Mouse (Mus musculus): ENCODE data around the gene Ppp1r3e. TPM values are rescaled to one million over a fixed set of nuclear protein-coding genes. Genes with fewer than 3 reads are reported as not detected.

The Ppp1r3e gene
- 10 to 100 TPM; 19.4 to 22.6 TPM for total RNA-seq (2021)

- DNase-seq (ENCODE audit: extremely low spot score in 1 of 2, low spot score in 1 of 2): peak; percentile 40 to 57
These were observed at the start of gene Ppp1r3e for GRCm38 (mm10) chr14:54877048-54877715. Gene Ppp1r3e, minus strand, starts transcription at chr14:54877550.

DNA sequence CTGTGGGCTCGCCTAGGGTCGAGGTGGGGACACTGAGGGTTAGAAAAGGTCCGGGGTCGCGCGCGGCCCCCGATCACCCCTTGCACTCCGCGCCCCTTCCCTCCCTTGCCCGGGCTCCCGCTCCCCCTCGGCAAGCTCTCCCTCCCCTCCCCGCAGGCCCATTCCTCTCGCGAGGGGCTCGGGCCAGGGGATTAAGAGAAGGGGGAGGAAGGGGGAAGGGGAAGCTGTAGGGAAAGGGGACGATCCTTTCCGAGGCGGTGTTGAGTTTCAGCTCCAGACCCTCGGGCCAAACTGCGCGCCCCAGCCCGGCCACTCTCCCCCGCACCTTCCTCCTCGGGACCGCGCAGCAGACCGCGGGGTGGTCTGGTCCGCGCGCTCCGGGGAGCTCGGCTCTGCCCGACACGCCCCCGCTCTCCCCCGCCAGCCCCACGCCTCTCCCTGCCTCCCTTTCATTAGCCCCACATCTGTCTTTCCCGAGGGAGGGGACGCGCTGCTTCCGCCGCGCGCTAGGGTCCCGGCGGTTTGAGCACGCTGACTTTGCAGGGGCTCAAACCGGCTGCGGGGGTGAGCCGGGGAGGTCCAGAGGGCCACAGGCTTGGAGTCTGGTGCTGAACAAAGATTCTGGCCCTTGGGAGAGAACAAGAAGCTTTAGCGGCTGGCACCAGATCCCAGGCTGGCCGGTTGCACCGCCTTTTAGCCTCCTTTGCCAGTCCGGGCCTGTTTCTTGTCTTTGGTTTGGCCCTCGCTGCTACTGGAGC is 49.2 kb upstream of the Ppp1r3e start:
- peak; percentile 33 to 37 for DNase-seq (ENCODE audit: extremely low spot score in 1 of 2, low spot score in 1 of 2)

- DNase-seq (ENCODE audit: extremely low spot score in 1 of 2, low spot score in 1 of 2): peak in 1 of 2 experiments; percentile 35
These were observed 48.3 kb upstream of the Ppp1r3e start, which contains the start of gene Efs for GRCm38 (mm10) chr14:54925349-54926342. Gene Efs, minus strand, starts transcription at chr14:54926126.

- DNase-seq (ENCODE audit: extremely low spot score in 1 of 2, low spot score in 1 of 2): no peak
These were observed 47.4 kb upstream of the Ppp1r3e start for GRCm38 (mm10) chr14:54924641-54925348.

- DNase-seq (ENCODE audit: extremely low spot score in 1 of 2, low spot score in 1 of 2): no peak
These were observed 42.8 kb upstream of the Ppp1r3e start for GRCm38 (mm10) chr14:54920076-54920685.

- DNase-seq (ENCODE audit: extremely low spot score in 1 of 2, low spot score in 1 of 2): no peak
These were observed 36.0 kb upstream of the Ppp1r3e start for GRCm38 (mm10) chr14:54913343-54913742.

GRCm38 (mm10) chr14:54912886-54913285 is 35.5 kb upstream of the Ppp1r3e start, which contains the start of gene Slc22a17:
Gene Slc22a17, minus strand, starts transcription at chr14:54913132.
- peak; percentile 76 to 83 for DNase-seq (ENCODE audit: extremely low spot score in 1 of 2, low spot score in 1 of 2)

DNA sequence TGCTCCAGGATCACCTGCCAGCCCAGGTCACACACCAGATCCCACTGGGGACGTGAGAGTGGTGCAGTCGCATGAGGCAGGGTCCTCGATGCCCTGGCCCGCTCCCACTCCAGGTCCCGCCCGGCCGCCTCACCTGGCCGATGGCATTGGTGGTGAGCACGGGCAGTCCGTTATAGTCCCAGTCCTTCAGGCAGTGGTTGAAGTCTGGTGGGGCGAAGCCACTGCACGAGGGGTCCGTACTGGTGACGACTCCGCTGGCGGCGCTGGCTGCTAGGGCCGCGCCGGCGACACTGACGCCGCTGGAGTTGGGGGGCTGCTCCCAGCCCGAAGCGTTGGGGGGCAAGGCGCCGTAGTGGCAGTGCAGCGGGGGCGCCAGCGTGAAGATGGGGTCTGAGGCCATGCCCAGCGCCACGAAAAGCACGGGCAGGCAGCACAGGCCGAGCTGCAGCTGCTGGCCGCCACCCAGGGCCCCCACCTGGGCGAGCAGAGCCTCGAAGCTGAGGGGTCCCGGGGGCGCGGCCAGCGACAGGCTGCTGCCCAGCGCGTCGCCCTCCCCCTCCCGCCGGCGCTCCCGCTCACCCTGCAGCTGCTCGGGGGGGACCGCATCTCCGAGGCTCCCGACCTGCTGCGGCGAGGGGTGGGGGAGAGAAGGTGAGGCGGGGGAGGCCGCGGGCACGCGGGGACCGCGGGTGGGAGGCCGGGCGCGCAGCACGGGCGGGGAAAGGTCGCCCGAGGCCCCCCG is 34.9 kb upstream of the Ppp1r3e start:
- DNase-seq (ENCODE audit: extremely low spot score in 1 of 2, low spot score in 1 of 2): no peak

GRCm38 (mm10) chr14:54908682-54909081 is 31.3 kb upstream of the Ppp1r3e start:
- no peak for DNase-seq (ENCODE audit: extremely low spot score in 1 of 2, low spot score in 1 of 2)

DNA sequence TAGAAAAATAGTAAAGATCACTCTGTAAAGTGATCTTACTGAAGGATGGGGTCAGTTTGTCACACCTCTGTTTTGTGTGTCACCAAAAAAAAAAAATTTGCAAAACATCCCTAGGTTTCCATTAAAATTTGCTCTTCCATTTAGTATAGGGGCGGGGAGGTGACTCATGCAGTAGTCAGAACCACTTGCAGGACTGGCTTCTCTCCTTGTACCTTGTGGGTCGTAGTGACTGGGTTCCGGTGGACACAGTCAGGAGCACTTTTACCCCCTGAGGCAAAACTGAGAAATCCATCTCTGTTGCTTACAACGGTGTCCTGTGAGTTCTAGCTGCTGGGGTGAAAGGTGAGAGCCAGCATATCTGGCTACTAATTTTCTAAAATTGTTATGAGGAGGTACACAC is 26.3 kb upstream of the Ppp1r3e start:
- no peak for DNase-seq (ENCODE audit: extremely low spot score in 1 of 2, low spot score in 1 of 2)

GRCm38 (mm10) chr14:54900383-54900782 is 23.0 kb upstream of the Ppp1r3e start:
- DNase-seq (ENCODE audit: extremely low spot score in 1 of 2, low spot score in 1 of 2): peak in 1 of 2 experiments; percentile 66

DNA sequence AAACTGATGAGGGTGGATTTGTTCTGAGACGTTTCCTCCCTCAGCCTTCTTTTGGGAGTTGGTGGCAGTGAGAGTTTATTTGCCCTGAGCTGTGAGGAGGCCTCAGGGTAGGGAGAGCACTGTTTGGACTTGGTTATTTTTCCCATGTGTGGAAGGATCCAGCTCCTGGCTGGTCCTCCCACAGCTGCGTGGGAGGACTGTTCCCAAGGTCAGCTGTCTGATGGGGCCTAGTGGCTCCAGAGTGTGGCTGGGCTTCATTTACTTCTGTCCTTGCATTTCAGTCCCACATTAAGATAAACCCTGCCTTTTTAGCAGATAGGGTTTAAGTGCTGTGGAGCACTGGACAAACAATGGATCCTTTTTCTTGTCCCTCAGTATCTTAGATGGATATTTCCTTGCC is 20.1 kb upstream of the Ppp1r3e start:
- no peak for DNase-seq (ENCODE audit: extremely low spot score in 1 of 2, low spot score in 1 of 2)

DNA sequence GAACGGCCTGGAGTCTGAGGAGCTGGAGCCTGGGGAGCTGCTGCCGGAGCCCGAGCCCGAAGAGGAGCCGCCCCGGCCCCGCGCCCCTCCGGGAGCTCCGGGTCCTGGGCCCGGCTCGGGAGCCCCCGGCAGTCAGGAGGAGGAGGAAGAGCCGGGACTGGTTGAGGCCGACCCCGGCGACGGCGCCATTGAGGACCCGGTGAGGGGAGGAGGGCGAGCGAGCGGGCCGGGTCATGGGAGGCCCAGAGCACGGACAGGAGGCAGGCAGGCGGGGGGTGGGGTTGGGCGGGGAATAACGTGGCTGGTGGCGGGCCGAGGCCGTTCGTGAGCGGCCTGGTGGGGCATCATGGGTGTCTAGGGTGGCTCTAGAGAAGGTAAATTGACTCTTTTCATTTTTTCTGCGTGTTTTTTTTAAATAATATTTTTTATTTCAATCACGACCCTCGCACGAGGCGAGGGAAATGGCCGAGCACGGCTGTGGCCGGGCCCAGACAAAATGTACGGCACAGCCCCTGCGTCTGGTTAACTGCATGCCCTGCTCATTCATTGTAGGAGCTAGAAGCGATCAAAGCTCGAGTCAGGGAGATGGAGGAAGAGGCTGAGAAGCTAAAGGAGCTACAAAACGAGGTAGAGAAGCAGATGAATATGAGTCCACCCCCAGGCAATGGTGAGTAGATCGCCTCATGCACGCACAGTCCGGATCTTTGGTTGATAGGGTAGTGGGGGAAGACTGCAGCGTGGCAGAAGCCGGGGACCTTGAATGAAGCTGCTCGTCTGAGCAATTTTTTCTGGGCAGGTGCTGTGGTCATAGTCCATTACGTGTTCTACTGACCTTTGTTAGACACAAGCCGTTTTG is 17.2 kb upstream of the Ppp1r3e start:
- peak in 1 of 2 experiments; percentile 47 for DNase-seq (ENCODE audit: extremely low spot score in 1 of 2, low spot score in 1 of 2)

DNA sequence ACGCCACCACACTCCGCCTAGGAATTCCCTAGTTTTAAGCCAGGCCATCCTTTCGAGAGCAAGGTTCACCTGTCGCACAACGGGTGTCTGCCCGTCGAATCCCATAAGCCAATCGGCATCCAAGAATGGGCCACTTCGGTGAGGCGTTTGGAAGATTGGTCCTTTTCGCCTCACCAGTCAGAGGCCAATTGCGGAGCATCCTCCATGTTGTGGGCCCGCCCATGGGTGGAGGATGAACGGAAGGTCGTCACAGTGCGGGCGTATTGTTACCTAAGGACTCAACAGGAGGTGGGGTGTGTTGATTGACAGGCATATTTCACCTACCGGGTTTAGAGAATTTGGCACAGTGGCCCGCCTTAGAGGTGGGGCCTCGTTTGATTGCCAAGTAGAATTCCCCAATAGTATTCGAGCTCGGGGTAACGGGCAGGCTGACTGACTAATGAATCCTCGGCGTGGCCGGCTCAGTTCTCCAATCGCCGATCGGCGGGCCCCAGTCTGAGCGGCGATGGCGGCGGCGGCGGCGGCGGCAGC is 16.4 kb upstream of the Ppp1r3e start:
- peak; percentile 91 to 97 for DNase-seq (ENCODE audit: extremely low spot score in 1 of 2, low spot score in 1 of 2)

GRCm38 (mm10) chr14:54892200-54892599 is 14.8 kb upstream of the Ppp1r3e start, which contains the start of gene Pabpn1:
Gene Pabpn1, plus strand, starts transcription at chr14:54892500.
- no peak for DNase-seq (ENCODE audit: extremely low spot score in 1 of 2, low spot score in 1 of 2)

- no peak for DNase-seq (ENCODE audit: extremely low spot score in 1 of 2, low spot score in 1 of 2)
These were observed 8.0 kb upstream of the Ppp1r3e start for GRCm38 (mm10) chr14:54885309-54885708.

DNA sequence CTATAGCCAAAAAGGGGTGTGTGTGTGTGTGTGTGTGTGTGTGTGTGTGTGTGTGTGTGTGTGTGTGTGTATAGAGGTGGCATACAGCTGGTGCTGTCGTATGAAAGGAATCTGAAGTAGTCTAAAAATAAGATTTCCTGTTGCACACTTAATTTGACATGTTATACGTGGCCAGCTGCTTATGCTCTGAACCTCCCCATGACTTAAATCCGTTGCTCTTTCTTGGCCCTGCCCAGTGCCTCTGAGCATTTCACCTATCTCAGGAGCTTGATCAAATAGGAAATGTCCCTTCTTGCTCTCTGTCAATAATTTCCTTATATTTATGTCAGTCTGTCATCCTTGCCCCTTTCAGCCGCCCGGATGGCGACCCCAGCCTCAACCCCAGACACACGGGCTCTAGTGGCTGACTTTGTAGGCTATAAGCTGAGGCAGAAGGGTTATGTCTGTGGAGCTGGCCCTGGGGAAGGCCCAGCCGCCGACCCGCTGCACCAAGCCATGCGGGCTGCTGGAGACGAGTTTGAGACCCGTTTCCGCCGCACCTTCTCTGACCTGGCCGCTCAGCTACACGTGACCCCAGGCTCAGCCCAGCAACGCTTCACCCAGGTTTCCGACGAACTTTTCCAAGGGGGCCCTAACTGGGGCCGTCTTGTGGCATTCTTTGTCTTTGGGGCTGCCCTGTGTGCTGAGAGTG is 6.8 kb upstream of the Ppp1r3e start:
- DNase-seq (ENCODE audit: extremely low spot score in 1 of 2, low spot score in 1 of 2): no peak

Measured in layer of hippocampus, postnatal 25 days (tissue).